Mouse (Mus musculus): ENCODE measurements around the gene Stub1. TPM values are rescaled to one million over a fixed set of nuclear protein-coding genes. Genes with fewer than 3 reads are reported as not detected.
A peak's percentile ranks its signal among the peaks of the same experiment; 100 is the strongest.

Gene Stub1
- total RNA-seq, 2 experiments from 2014 or later, result 149 to 158 TPM

DNA sequence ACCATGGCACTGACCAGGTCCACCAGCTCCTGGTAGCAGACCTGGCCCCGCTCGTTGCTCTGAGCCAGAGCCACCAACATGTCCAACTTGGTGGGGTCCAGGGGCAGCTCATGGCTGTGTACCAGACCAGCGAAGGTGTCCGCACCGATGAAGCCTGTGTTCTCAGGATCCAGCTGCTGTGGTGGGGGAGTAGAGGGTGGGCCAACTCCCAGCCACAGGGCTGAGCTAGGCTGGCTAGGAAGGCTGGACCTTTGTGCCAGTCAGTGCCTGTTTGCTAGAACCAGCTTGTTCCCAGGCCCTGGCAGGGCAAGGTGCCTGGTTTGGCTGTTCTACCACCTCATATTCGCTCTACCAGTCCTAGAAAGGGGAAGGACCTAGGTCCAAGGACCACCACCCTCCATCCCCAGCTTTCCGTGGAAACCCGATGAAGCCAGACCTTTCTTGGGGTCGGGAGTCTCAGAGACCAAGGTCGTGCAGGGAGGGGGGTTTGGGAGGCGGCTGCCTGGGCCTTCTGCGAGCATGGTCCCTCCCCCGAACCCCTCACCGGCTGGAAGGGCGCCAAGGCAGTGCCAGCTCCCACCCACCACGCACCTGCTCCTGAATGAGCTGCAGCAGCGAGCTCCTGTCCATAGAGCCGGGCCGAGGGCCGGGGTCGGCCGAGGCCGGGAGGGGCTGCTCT lies 3.3 kb upstream of the Stub1 start:
- no peak for DNase-seq

DNA sequence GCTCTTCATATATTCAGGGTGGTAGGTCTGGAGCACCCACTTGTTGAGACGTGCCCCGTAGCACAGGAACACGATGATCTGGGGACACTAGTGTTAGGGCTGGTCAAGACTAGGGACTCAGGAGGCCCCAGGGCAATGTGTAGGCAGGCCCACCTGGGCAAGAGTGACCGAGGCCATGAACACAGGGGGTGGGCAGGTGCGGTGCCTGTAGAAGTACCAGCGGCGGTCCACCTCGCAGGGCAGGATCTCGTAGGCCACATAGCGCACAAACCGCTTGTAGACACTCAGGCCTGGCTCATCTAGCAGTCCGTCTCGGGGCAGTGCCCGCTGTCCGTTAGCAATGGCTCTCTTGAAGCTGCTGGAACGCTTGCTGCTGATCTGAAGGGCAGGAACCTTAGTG lies 2.6 kb upstream of the Stub1 start:
- DNase-seq, result no peak

- DNase-seq, result no peak
Measured at GRCm38 (mm10) chr17:25835301-25835700, 2.1 kb upstream of the Stub1 start.

- DNase-seq, result no peak
Measured at GRCm38 (mm10) chr17:25834595-25835222, 1.5 kb upstream of the Stub1 start.

GRCm38 (mm10) chr17:25833961-25834594 lies 874 bp upstream of the Stub1 start:
- peak; percentile 49 for DNase-seq

- peak; percentile 100 for DNase-seq
Measured at GRCm38 (mm10) chr17:25832436-25833290, 541 bp downstream of the Stub1 start.

DNA sequence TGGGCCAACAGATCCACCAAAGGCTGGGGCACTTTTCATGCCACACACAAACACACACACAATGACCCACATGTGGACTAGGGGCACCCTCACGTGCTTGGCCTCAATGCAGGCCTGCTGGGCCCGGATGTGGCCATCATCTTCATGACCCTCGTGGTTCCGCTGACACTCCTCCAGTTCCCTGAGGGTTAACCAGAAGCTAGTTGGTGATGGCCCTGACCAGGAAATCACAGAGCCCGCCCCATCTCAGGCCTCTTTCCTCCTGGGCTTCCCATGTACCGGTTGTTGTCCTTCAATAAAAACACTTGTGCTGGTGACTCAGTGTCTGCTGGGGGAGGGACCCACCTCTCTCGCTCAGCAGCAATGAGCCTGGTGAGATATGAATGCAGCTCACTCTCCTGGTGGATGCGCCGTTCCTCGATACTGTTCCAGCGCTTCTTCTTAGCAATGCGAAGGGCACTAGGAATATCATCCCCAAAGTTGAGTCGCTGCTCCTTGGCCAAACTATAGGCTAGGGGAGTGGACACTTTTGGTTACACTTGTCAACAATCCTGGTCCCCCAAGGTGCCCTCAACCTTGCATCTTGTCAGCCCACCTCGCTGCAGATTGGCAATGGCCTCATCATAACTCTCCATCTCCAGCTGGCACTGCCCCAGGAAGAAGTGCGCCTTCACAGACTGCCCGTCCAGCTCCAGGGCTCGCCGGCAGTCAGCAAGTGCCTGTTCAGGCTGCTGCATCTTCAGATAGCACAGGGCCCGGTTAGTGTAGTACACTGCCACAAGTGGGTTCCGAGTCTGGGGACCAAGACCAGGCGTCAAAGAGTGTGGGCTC lies 1.5 kb downstream of the Stub1 start:
- peak; percentile 47 for DNase-seq

DNA sequence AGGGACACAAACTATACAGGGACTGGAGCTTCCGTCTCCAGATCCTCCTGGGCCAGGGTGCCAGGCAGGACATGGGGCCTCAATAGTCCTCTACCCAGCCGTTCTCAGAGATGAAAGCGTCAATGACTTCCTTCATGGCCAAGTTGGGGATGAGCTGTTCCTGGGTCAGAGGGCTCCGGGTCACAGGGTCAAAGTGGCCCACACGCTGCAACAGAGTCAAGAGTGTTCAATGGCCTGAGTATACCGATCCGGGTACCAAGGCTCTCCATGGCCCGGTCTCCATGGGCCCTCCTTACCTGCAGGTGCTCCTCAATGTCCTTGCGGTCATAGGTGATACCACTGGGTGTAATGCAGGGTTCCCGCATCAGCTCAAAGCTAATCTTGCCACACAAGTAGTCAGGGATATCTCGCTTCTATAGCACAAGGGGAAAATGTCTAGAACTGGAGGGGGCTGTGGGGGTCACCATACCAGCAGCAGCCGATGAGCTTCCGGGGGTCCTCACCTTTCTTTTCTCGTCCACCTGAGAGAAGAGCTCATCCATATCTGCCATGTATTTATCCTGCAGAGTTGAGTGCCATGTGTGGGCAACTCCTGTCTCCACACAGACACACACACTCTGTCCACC lies 2.3 kb downstream of the Stub1 start:
- no peak for DNase-seq

DNA sequence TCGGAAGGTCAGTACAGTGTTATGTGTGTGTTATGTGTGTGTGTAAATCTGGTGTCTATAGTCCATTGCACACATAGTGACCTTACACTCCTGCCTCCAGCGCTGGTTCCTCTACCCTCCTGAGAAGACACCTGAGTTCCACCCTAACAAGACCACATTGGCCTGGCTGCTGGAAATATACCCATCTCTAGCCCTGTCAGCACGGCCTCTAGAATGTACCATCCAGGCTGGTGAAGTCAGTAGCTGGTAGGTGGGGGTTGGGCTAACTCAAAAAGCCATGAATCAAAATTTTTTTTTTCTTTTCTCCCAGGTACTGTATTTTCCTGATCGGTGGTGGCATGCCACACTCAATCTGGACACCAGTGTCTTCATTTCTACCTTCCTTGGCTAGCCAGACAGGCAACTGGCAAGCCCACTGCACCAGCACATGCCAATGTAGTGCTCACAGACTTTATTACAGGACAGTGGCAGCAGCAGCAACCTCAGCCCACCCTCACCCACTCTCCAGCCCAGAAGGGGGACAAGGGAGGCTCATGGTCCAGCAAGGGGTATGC lies 2.9 kb downstream of the Stub1 start:
- DNase-seq, result no peak

DNA sequence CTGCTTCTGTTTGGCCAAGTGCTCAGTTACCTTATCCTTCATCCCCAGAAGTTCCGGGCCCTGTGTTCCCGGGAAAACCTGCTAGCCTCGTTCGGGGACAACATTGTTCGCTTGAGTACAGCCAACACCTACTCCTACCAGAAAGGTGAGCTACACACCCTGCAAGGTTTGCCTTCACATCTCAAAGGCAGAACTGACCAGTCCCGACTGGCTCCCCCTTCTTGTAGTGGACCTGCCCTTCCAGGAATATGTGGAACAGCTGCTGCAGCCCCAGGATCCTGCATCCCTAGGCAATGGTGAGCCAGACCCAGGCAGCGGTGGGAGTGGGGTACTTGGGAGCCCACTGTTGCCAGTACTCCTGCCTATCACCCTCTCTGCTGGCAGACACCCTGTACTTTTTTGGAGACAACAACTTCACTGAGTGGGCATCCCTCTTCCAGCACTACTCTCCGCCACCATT lies 3.6 kb downstream of the Stub1 start:
- no peak for DNase-seq

DNA sequence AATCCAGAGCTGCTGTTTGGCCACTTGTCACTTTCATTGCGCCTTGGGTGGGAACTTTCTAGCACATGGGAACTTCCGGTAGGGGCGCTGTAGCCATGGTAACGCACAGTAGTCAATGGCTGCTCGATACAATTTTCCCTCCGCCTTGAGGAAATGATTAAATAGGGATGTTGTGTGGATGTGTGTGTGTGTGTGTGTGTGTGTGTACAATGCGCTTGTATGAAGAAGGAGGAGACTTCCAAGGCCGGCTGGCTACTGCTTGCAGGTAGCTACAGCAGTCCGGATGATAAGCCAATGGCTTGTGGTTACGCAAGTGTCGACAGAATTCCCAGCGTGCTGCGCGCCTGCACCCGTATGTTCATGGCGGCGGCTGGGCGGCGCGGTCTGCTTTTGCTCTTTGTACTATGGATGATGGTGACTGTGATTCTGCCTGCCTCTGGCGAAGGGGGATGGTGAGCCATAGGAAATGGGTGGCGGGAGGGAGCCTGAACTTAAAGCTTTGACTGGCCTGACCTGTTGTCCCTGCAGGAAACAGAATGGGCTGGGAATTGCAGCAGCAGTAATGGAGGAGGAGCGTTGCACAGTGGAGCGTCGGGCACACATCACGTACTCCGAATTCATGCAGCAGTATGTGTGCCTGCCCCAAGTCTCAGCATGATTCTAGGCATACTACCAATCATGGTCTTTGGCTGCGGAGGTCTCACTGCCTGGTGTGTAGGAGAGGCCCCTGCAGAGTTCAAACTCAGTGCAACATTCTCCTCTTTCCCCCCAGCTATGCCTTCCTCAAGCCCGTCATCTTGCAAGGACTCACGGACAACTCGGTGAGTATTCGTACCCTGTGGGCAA lies 4.3 kb downstream of the Stub1 start, which contains the start of gene Jmjd8:
Gene Jmjd8, plus strand, starts transcription at position 156 of the 846 bp plus-strand sequence.
- peak; percentile 78 for DNase-seq

DNA sequence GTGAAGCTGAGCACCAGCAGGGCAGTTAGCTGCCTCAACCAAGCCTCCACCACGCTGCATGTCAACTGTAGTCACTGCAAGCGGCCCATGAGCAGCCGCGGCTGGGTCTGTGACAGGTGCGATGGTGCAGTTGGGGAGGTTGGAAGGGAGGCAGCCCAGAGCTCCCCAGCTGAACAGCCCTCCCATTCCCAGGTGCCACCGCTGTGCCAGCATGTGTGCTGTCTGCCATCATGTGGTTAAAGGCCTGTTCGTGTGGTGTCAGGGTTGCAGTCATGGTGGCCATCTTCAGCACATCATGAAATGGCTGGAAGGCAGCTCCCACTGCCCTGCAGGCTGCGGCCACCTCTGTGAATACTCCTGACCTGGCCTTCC lies 5.0 kb downstream of the Stub1 start:
- no peak for DNase-seq

GRCm38 (mm10) chr17:25827546-25828222 lies 5.5 kb downstream of the Stub1 start:
- DNase-seq, result no peak

- no peak for DNase-seq
Measured at GRCm38 (mm10) chr17:25827011-25827410, 6.2 kb downstream of the Stub1 start.

- no peak for DNase-seq
Measured at GRCm38 (mm10) chr17:25825984-25826570, 7.1 kb downstream of the Stub1 start.

DNA sequence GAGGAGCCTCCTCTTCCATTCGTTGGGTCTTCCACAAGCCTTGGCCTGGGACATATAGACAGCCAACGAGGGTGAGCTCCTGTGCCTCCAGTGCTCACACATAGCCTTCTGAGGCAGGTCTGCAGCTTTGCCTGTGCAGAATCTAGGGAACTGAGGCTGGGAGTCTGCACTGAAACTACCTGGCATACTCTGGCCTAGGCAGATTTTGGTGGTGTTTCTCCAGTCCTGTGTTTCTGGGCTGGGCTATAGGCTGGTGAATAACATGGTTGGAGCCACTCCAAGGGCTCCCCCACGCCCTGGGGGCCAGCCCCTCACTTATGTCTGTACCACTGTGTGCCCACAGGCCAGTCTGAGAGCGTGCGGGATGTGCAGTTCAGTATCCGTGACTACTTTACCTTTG lies 7.9 kb downstream of the Stub1 start:
- DNase-seq, result no peak

GRCm38 (mm10) chr17:25824362-25825142 lies 8.7 kb downstream of the Stub1 start:
- no peak for DNase-seq

DNA sequence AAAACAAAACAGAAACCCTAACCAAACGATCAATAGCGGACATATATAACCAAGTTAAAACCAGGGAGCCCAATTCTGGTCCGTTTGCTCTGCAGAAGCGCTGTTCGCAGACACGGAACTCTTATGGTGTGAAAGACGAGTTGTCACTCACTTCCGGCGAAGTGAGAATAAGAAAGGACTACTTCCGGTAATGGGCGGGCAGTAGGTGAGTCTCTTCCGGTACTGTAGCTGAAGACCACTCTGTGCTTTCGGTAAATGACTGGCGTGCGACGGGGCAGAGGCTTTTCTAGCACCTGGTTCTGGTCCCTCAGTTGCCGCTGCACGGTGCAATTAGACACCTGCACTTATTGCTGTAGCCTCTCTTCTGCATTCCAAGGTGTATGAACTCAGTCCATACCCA lies 9.8 kb downstream of the Stub1 start, which contains the start of gene Wdr24:
Gene Wdr24, plus strand, starts transcription at position 176 of the 400 bp plus-strand sequence.
- peak; percentile 82 for DNase-seq
